ENCODE assay signal across 14 mouse cellular contexts in the genomic region with DNA sequence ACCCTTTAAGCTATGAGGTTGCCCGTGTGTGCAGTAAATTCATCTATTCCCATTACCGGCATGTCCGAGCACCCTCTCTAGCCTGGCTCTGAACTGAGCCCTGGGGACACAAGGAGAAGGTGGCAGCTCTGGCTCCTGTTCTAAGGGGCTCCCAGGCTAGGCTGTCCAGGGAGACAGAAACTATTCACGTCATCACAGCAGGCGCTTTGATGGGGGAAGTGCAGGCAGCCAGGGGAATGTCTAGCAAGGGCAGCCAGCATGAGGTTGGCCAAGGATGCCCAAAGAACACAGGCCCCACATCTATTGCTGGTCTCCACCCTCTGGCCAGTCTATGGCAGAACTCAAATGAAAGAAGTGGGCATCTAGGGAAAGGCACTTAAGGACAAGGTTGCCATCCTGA. TPM values are rescaled to one million over a fixed set of nuclear protein-coding genes. Genes with fewer than 3 reads are reported as not detected.
DNase-seq lines count a peak whose midpoint lies in the region; ATAC-seq and TF ChIP-seq lines count a peak whose summit lies in the region.
"Had no signal": no experiment of that assay in that cellular context is flagged by ENCODE, and none has a peak within 500 bp of the region (broad histone marks: within the 10 kb centered on the region; RNA-seq: fewer than 3 reads in every experiment).

No protein-coding gene starts in this region.

- H3K4me1 ChIP-seq in forebrain, embryonic 10.5 days: peaks cover 88% of the 10 kb centered on the region
- peaks cover 41% of the 10 kb centered on the region for H3K4me1 ChIP-seq in heart, postnatal 0 days (ENCODE audit: control insufficient read depth, insufficient read depth)
- H3K4me1 ChIP-seq in midbrain, embryonic 12.5 days: peaks cover 64% of the 10 kb centered on the region

- no peak overlapping the region for H3K9ac ChIP-seq in heart, postnatal 0 days (replicated peaks; ENCODE audit: low read depth, low read length)
- H3K9ac ChIP-seq in midbrain, embryonic 12.5 days (replicated peaks): peak overlapping the region; percentile 95; the same call in 1 of the 2 replicates

- peak overlapping the region; percentile 93 for H3K4me3 ChIP-seq in forebrain, embryonic 10.5 days
- H3K4me3 ChIP-seq in heart, postnatal 0 days (ENCODE audit: low read depth, low read length): no peak overlapping the region
- H3K4me3 ChIP-seq in midbrain, embryonic 12.5 days: peak overlapping the region; percentile 74; the same call in 1 of the 2 replicates

- no peak for TF ChIP-seq CTCF in heart, postnatal 0 days (IDR thresholded peaks at IDR 0.05; ENCODE audit: low read depth)

- ATAC-seq in heart, postnatal 0 days (ENCODE audit: insufficient read depth, low read depth): no peak
- no peak for ATAC-seq in midbrain, embryonic 12.5 days (ENCODE audit: low FRiP score, low read depth)
- ATAC-seq: intestine, embryonic 16.5 days had no signal

- peaks cover 11% of the 10 kb centered on the region for H3K27me3 ChIP-seq in forebrain, embryonic 10.5 days (ENCODE audit: poor library complexity, severe bottlenecking)
- H3K27me3 ChIP-seq in heart, postnatal 0 days (ENCODE audit: control insufficient read depth, insufficient read depth, low read length): no peaks in the 10 kb centered on the region
- peaks cover 5% of the 10 kb centered on the region; the same call in 1 of the 2 replicates for H3K27me3 ChIP-seq in midbrain, embryonic 12.5 days

- H3K4me2 ChIP-seq in heart, postnatal 0 days (ENCODE audit: low read depth, low read length): no peak overlapping the region
- peak overlapping the region; percentile 98 for H3K4me2 ChIP-seq in midbrain, embryonic 12.5 days (replicated peaks)
- H3K4me2 ChIP-seq: liver, embryonic 11.5 days had no signal

- H3K36me3 ChIP-seq in forebrain, embryonic 10.5 days (replicated peaks): peaks cover 70% of the 10 kb centered on the region
- peaks cover 23% of the 10 kb centered on the region for H3K36me3 ChIP-seq in heart, postnatal 0 days (replicated peaks; ENCODE audit: control insufficient read depth, insufficient read depth, low read length)
- H3K36me3 ChIP-seq in midbrain, embryonic 12.5 days: peaks cover 37% of the 10 kb centered on the region

- whole genome bisulfite sequencing in forebrain, embryonic 10.5 days: 77% methylated on average over 5 of the region's 5 CpGs
- WGBS in heart, postnatal 0 days: 57% methylated on average over 5 of the region's 5 CpGs
- WGBS in midbrain, embryonic 12.5 days: 59% methylated on average over 5 of the region's 5 CpGs

- peak; percentile 63 for DNase-seq in cerebellum, adult 11-12 months
- no peak for DNase-seq in cerebellum, adult 11 months
- DNase-seq in forebrain, embryonic 10.5 days (ENCODE audit: extremely low spot score, low spot score): no peak
- no peak for DNase-seq in heart, postnatal 0 days (ENCODE audit: low spot score)
- no peak for DNase-seq in MN1 (ENCODE audit: low spot score)
- no peak for DNase-seq in spleen, adult 18-20 months
- DNase-seq in gastrocnemius, adult 8-10 months (ENCODE audit: low spot score in 2 of 2): no peak
- DNase-seq: adrenal gland, postnatal 14 days; layer of hippocampus, adult 9-11 months had no signal

- TF ChIP-seq EP300 in heart, postnatal 0 days (IDR thresholded peaks at IDR 0.05; ENCODE audit: low read depth): no peak

- H3K27ac ChIP-seq in forebrain, embryonic 10.5 days: peak overlapping the region; percentile 98
- H3K27ac ChIP-seq in heart, postnatal 0 days (ENCODE audit: low read depth): peak overlapping the region; percentile 18; the same call in 1 of the 2 replicates
- H3K27ac ChIP-seq in midbrain, embryonic 12.5 days (replicated peaks): peak overlapping the region; percentile 97
- H3K27ac ChIP-seq: macrophage had no signal

- H3K9me3 ChIP-seq in forebrain, embryonic 10.5 days: no peaks in the 10 kb centered on the region
- no peaks in the 10 kb centered on the region for H3K9me3 ChIP-seq in heart, postnatal 0 days (replicated peaks; ENCODE audit: control insufficient read depth, low read length)
- H3K9me3 ChIP-seq in midbrain, embryonic 12.5 days: no peaks in the 10 kb centered on the region

RNA-seq across cellular contexts. Expression of gene Pcbp4, which starts 4.8 kb away (rescaled TPM):
- polyA plus RNA-seq in forebrain, embryonic 10.5 days (2016; fragmentation: Nextera tagmentation; extraction: Ambion mirVana): 337 and 351 TPM in 2 replicates
- 157 and 188 TPM in 2 replicates for total RNA-seq in heart, postnatal 0 days (2014; rRNA removed; ENCODE audit: low replicate concordance)
- polyA plus RNA-seq in heart, postnatal 0 days (2015; fragmentation: Nextera tagmentation; extraction: Ambion mirVana): 40.9 and 44.1 TPM in 2 replicates
- 343 and 348 TPM in 2 replicates for polyA plus RNA-seq in midbrain, embryonic 12.5 days (2016; fragmentation: Nextera tagmentation; extraction: Ambion mirVana)
- 10 to 100 TPM; 49.9 to 70.6 (median 61.3) TPM for total RNA-seq in gastrocnemius, adult 8-10 months (2022)

RNA-seq across cellular contexts. Expression of gene Gpr62, which starts 7.8 kb away (rescaled TPM):
- polyA plus RNA-seq in forebrain, embryonic 10.5 days (2016; fragmentation: Nextera tagmentation; extraction: Ambion mirVana): 0.10 and 0.27 TPM in 2 replicates
- not detected in 2 replicates for total RNA-seq in heart, postnatal 0 days (2014; rRNA removed; ENCODE audit: low replicate concordance)
- 0.11 TPM in 1 of 2 replicates, not detected in the other for polyA plus RNA-seq in heart, postnatal 0 days (2015; fragmentation: Nextera tagmentation; extraction: Ambion mirVana)
- polyA plus RNA-seq in midbrain, embryonic 12.5 days (2016; fragmentation: Nextera tagmentation; extraction: Ambion mirVana): 0.71 and 0.79 TPM in 2 replicates
- under 1 TPM in 2 of 4 experiments, not detected in 2; 0.12 to 0.43 TPM for total RNA-seq in gastrocnemius, adult 8-10 months (2022)
- total RNA-seq: adrenal gland, postnatal 14 days; MEL had no signal
- polyA plus RNA-seq: macrophage had no signal

RNA-seq across cellular contexts. Expression of gene Abhd14a, which starts 10.4 kb away (rescaled TPM):
- polyA plus RNA-seq in forebrain, embryonic 10.5 days (2016; fragmentation: Nextera tagmentation; extraction: Ambion mirVana): 40.7 and 42.8 TPM in 2 replicates
- 57.3 and 64.8 TPM in 2 replicates for total RNA-seq in heart, postnatal 0 days (2014; rRNA removed; ENCODE audit: low replicate concordance)
- polyA plus RNA-seq in heart, postnatal 0 days (2015; fragmentation: Nextera tagmentation; extraction: Ambion mirVana): 45.8 and 47.1 TPM in 2 replicates
- 34.1 and 36.5 TPM in 2 replicates for polyA plus RNA-seq in midbrain, embryonic 12.5 days (2016; fragmentation: Nextera tagmentation; extraction: Ambion mirVana)
- total RNA-seq in gastrocnemius, adult 8-10 months (2022): 10 to 100 TPM; 15.2 to 17.8 (median 16.7) TPM

RNA-seq across cellular contexts. Expression of gene Abhd14b, which starts 10.7 kb away (rescaled TPM):
- 4.4 and 6.0 TPM in 2 replicates for polyA plus RNA-seq in forebrain, embryonic 10.5 days (2016; fragmentation: Nextera tagmentation; extraction: Ambion mirVana)
- 14.9 and 46.8 TPM in 2 replicates for total RNA-seq in heart, postnatal 0 days (2014; rRNA removed; ENCODE audit: low replicate concordance)
- 5.3 and 5.9 TPM in 2 replicates for polyA plus RNA-seq in heart, postnatal 0 days (2015; fragmentation: Nextera tagmentation; extraction: Ambion mirVana)
- 4.2 and 4.7 TPM in 2 replicates for polyA plus RNA-seq in midbrain, embryonic 12.5 days (2016; fragmentation: Nextera tagmentation; extraction: Ambion mirVana)
- total RNA-seq in gastrocnemius, adult 8-10 months (2022): 1 to 10 TPM; 2.1 to 3.8 (median 3.3) TPM

RNA-seq across cellular contexts. Expression of gene Rrp9, which starts 17.8 kb away (rescaled TPM):
- 85.2 and 91.4 TPM in 2 replicates for polyA plus RNA-seq in forebrain, embryonic 10.5 days (2016; fragmentation: Nextera tagmentation; extraction: Ambion mirVana)
- total RNA-seq in heart, postnatal 0 days (2014; rRNA removed; ENCODE audit: low replicate concordance): 16.5 and 54.6 TPM in 2 replicates
- polyA plus RNA-seq in heart, postnatal 0 days (2015; fragmentation: Nextera tagmentation; extraction: Ambion mirVana): 17.6 and 21.0 TPM in 2 replicates
- 47.1 and 51.4 TPM in 2 replicates for polyA plus RNA-seq in midbrain, embryonic 12.5 days (2016; fragmentation: Nextera tagmentation; extraction: Ambion mirVana)
- 10 to 100 TPM; 16.8 to 26.0 (median 20.8) TPM for total RNA-seq in gastrocnemius, adult 8-10 months (2022)

Comparison
In these comparisons a context has a peak if more than half of its experiments do, and no peak if none do; other contexts are left out.
1. H3K27ac ChIP-seq: peak in every context shown above with its lines; median percentile 98 in forebrain, embryonic 10.5 days; 97 in midbrain, embryonic 12.5 days; 18 in heart, postnatal 0 days.